Mouse (Mus musculus) neutrophil, adult 65 days (primary cell): Measurements from ENCODE around the gene Cybc1. TPM values are rescaled to one million over a fixed set of nuclear protein-coding genes. Genes with fewer than 3 reads are reported as not detected.

Experiments used
- total RNA-seq: library from RNA; stranded (reverse); gene quantifications from 2 replicates; pipeline ENCODE4 v1.2.4, GENCODE M21; 2023

The Cybc1 gene
- 55.4 and 64.7 TPM in 2 replicates for total RNA-seq

DNA sequence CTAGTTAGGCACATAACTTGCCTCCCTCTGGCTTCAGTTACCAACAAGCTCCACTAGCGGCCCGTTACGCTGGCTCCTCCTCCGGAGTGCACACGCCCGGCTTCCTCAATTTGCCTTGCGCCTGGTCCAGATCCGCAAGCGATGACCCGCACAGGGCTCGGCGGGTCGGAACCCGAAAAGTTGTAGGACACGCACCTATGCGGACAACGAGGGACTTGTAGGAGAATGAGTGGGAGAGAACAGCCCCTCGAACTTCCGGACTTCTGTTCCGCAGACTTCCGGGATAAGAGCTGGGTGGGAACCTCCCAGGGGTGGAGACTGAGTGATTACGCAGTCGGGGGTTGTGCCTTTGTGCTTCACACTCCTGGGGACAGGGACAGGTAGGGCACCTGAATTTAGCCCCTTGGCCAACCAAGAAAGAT, at the start of gene Cybc1:
Gene Cybc1, minus strand, starts transcription at position 305 of the 422 bp plus-strand sequence.

DNA sequence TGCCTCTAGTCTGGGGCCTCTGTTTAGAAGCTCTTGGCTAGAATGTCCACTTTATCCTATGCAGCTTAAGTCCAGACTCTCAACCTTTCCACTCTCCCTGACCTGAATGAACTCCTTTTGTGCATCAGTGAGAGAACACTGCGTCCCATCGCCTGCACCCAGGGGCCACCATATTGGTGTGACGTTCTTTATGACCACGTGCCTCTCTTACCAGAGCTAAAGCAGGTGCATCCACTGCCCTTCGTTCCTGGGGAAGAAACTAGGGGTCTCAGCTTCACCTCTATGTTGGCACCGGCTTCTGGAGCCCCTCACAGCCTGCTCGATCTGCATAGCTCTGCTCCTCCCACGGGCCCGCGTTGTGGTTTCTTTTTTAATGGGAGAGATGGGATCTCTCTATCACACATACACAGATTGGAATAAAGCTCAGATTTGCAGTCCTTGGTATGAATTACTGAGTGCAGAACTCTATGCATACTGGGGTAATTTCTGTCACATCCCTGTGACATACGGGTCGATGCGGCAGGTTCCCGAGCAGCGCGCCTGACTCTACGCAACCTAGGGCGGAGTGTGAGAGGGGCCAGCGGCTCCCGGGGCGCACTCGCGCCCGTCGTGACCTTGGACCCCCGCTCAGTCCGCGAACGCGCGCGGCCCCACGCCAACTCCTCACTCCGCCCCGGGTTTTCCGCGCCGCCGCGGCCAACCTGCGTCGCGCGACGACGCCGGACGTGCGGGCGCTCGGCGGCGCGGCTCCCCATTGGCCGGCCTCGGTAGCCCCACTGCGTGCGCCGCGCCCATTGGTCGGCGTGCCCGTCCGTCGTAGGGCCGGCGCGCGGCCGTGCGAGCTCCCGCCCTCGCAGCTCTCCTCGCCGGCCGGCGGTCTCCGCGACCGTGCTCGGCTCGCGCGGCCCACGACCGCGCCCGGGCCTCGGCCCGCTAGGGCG, 30.3 kb upstream of the Cybc1 start, which contains the start of gene Foxk2:
Gene Foxk2, plus strand, starts transcription at position 831 of the 941 bp plus-strand sequence.

DNA sequence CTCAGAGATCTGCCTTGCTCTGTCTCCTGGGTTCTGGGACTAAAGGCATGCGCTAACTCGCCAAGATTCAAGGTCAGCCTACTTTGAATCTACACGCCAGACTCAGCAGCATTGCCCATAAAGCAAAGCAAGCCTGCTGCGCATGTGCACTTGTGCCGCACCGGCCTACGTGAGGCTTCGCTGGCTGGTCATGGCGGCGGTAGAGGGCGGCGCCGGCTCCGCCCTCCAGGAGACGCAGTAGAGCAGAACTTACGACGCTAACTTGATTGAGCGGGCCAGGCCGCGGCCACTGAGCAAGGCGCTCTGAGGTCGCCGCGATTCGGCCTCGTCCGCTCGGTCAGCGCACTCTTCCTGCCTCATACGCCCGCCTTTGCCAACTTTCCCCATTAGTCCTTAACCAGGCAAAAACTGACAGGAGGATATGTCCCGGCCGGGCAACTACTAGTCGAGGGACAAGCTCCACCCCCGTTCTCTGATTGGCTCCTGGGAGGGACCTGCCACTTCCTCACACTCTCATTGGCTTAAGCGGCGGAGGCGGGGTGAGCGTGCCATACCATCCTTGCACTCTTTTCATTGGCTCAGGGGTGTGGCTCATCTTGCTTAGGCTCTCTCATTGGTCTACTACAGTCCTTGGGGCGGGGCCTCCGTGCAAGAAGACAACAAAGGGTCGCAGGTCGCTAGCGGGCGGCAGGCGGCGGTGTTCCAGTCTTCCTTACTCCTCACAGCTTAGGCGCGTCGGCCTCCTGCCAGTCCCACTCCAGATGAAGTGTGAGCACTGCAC, 7.6 kb upstream of the Cybc1 start, which contains the start of gene Narf:
Gene Narf, plus strand, starts transcription at position 690 of the 781 bp plus-strand sequence.

DNA sequence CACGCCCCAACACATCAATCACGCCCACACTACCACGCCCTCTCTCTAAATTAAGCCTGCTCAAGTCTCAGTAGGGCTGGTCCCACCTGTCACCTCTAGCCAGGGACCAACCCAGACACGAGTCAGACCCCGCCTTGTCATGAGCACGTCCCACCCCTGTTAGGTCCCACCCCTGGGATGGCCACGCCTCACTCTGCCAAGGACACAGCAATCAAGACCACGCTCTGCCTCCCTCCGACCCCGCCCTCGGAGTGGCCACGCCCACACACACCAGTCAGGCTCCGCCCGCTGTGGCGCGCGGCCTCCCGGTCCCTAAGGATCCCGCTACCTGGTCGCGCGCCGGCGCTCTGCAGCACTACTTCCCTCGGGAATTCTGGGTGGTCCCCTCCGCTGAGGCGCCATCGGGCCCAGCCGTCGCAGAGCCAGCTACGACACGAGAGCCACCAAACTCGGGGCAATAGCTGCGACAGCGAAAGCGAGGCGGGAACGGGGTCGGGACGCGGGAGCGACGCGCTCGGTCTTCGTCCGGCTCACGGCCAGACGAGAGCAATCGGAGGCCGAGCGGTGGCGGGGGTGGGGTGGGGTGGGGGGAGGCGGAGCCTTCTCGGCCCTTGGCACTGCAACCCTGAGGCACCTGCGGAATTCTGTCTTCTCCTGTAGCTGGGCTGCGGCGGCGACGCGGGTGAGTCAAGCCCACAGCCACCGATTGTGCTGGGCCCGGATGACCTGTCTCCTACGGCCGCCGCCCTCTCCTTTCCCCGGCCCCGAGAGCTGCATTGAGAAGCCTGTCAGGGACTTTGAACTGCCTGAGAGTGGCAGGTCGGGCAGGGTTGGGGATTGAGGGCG, 24.7 kb downstream of the Cybc1 start, which contains the start of the genes Hexdc and Ogfod3:
Gene Hexdc, plus strand, starts transcription at position 273 of the 846 bp plus-strand sequence.
Gene Ogfod3, minus strand, starts transcription at position 551 of the 846 bp plus-strand sequence.

Other genes with a start within 250 kb of the Cybc1 start
- 144 and 149 TPM in 2 replicates for gene Csnk1d, start 238.0 kb downstream of the Cybc1 start, total RNA-seq
- gene Cd7, start 189.9 kb downstream of the Cybc1 start, total RNA-seq = 1.8 and 2.3 TPM in 2 replicates
- not detected in 2 replicates for gene Sectm1b, start 165.8 kb downstream of the Cybc1 start, total RNA-seq
- gene Sectm1a, start 148.1 kb downstream of the Cybc1 start, total RNA-seq = not detected in 2 replicates
- not detected in 2 replicates for gene Tex19.2, start 110.6 kb downstream of the Cybc1 start, total RNA-seq
- not detected in 2 replicates for gene Tex19.1, start 83.2 kb downstream of the Cybc1 start, total RNA-seq
- gene Uts2r, start 69.1 kb downstream of the Cybc1 start, total RNA-seq = not detected in 2 replicates
- 3.1 and 4.5 TPM in 2 replicates for gene Hexdc, start 24.9 kb downstream of the Cybc1 start, total RNA-seq
- gene Ogfod3, start 24.6 kb downstream of the Cybc1 start, total RNA-seq = 2.1 and 3.6 TPM in 2 replicates
- gene Narf, start 7.9 kb upstream of the Cybc1 start, total RNA-seq = 40.1 and 41.0 TPM in 2 replicates
- 14.2 TPM in 2 replicates for gene Foxk2, start 30.7 kb upstream of the Cybc1 start, total RNA-seq
- gene Wdr45b, start 125.1 kb upstream of the Cybc1 start, total RNA-seq = 94.3 and 123 TPM in 2 replicates
- not detected in 2 replicates for gene Rab40b, start 158.9 kb upstream of the Cybc1 start, total RNA-seq
- 1.5 and 2.7 TPM in 2 replicates for gene Fn3krp, start 192.1 kb upstream of the Cybc1 start, total RNA-seq
- 0.52 TPM in 1 of 2 replicates, not detected in the other for gene Fn3k, start 205.6 kb upstream of the Cybc1 start, total RNA-seq
- 18.7 and 21.4 TPM in 2 replicates for gene Tbcd, start 222.6 kb upstream of the Cybc1 start, total RNA-seq